Mouse (Mus musculus): Measurements from ENCODE around the gene Slc17a9. TPM values are rescaled to one million over a fixed set of nuclear protein-coding genes. Genes with fewer than 3 reads are reported as not detected.
A peak's percentile ranks its signal among the peaks of the same experiment; 100 is the strongest.

Slc17a9 gene
- polyA plus RNA-seq, 1 experiment = not detected

DNA sequence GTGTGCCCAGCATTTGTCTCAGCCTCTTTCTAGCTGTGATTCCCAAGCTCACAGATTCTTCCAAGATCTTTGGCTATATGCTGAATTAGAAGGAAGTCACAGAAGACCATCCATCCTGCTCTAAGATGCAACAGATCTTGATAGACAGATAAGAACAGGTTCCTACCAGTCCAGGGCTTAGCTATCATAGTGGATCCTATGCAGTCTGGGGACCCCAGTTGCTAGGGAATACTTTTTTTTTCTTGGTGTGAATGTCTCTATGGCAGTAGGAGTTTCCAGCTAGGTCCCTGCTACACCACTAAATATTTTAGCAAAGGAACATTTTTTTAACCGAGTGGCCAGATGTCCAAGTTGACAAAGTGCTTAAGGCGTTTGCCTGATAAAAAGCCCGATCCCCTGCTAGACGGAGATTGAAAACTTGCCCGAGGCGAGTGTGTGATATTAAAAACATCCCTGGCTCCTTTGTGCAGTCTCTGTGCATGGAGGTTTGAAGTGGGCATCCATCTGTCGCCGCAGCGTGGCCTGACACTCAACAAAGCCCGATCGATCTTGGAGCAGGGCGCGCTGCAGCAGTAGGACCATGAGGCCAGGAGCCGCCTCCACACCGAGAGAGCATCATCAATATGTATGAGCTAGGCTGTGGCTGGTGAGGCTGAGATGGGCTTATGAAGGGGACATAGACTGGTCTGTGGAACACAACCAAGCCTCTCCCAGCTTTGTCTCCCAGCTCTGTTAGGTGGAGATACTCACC lies 33.6 kb downstream of the Slc17a9 start:
- Histone ChIP-seq H3K27ac (ENCODE audit: insufficient read depth, low read depth, low read length) (no peak overlapping the region), H3K4me3 (ENCODE audit: insufficient read depth, low read depth, low read length) (no peak overlapping the region), H3K4me1 (ENCODE audit: control insufficient read depth, insufficient read depth, low read length) (no peaks in the 10 kb centered on the region)
- WGBS = 57% methylated on average over 15 of the region's 15 CpGs
- TF ChIP-seq POLR2A (IDR thresholded peaks at IDR 0.05; ENCODE audit: insufficient read depth, low read depth, low read length) = no peak

DNA sequence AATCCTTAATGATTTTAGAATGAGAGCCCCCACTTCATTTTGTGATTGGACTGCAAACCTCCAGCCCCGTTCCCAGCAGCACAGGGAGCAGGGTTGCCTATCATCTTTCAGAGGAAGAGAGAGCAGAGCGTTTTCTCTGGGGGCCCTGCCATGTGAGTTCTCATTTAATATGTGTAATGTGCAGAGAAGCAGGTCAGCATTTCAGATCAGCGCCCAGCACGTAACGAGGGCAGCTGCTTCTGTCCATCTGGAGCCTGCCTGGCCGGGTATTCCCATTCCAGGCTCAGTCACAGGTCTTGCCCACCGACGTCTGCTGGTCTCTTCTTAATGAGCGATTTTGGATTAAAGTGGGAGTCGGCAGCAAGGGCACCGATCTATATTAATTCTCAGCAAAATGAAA lies 39.9 kb downstream of the Slc17a9 start:
- H3K4me1 ChIP-seq (ENCODE audit: control insufficient read depth, insufficient read depth, low read length) = no peaks in the 10 kb centered on the region
- no peak overlapping the region for H3K27ac ChIP-seq (ENCODE audit: insufficient read depth, low read depth, low read length)
- WGBS = 79% methylated on average over 11 of the region's 11 CpGs
- TF ChIP-seq POLR2A (IDR thresholded peaks at IDR 0.05; ENCODE audit: insufficient read depth, low read depth, low read length) (no peak), CTCF (IDR thresholded peaks at IDR 0.05; ENCODE audit: insufficient read depth, low read depth, low read length) (no peak)
- no peak overlapping the region for H3K4me3 ChIP-seq (ENCODE audit: insufficient read depth, low read depth, low read length)

DNA sequence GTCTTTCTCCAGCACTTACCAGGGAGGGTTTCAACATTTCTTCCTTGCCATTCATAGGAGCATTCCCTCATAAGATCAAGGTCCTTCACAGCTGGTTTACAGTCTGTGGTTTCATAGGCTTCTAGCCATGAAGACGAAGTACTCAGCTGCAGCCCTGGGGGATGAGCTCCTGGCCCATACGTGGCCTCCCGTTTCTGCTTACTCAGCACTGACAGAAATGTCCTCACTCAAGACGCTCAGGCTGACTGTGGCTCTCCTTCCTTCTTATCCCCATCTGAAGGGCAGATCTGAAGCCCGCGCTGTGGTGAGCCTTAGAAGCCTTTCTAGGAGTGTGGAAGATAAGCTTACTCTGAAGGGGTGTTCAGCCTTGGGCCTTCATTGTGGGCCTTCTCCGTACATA lies 40.6 kb downstream of the Slc17a9 start:
- Histone ChIP-seq H3K4me1 (ENCODE audit: control insufficient read depth, insufficient read depth, low read length) (no peaks in the 10 kb centered on the region), H3K27ac (ENCODE audit: insufficient read depth, low read depth, low read length) (no peak overlapping the region), H3K4me3 (ENCODE audit: insufficient read depth, low read depth, low read length) (no peak overlapping the region)
- WGBS = 93% methylated on average over 7 of the region's 7 CpGs
- TF ChIP-seq CTCF (IDR thresholded peaks at IDR 0.05; ENCODE audit: insufficient read depth, low read depth, low read length) (no peak), POLR2A (IDR thresholded peaks at IDR 0.05; ENCODE audit: insufficient read depth, low read depth, low read length) (no peak)

DNA sequence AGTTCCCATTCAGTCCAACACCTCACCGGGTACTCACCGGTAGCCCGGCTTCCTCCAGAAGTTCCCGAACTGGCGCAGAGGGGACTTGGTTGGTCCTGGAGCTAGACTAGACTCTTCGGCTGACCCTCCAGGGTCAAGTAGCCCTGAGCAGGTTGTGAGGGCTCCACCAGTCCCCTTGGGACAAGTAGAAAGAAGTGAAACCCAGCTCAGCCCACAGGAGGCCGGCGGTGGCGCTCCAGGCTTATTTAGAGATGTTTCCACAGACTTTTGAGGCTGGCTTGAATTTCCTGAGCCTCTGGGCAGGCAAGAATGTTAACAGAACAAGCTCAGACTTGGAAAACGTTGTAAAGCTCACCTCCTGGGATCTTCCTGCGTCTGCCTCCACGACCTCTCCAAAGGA lies 50.2 kb downstream of the Slc17a9 start:
- WGBS = 7% methylated on average over 12 of the region's 12 CpGs
- Histone ChIP-seq H3K4me1 (ENCODE audit: control insufficient read depth, insufficient read depth, low read length) (peaks cover 8% of the 10 kb centered on the region; the same call in 1 of the 2 replicates), H3K4me3 (ENCODE audit: insufficient read depth, low read depth, low read length) (no peak overlapping the region), H3K27ac (ENCODE audit: insufficient read depth, low read depth, low read length) (no peak overlapping the region)
- TF ChIP-seq POLR2A (IDR thresholded peaks at IDR 0.05; ENCODE audit: insufficient read depth, low read depth, low read length) (no peak), CTCF (IDR thresholded peaks at IDR 0.05; ENCODE audit: insufficient read depth, low read depth, low read length) (no peak)

DNA sequence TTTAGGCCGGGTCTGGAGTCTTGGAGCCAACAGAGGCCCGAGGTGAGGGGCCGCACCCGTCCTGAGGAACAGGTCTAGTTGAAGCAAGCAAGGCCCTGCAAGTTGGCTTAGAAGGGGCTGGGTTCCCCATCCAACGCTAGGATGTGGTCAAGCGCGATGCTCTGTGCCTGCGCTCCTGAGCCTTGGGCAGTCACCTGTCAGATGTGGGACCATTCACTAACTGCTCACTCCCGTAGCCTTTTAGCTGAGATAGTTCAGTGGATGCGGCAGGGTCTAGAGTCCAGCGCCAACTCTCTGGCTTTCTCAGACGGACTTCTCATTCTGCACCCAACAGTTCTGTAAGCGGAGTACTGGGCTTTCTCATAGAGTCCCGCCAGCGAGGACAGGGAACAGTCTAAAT lies 50.6 kb downstream of the Slc17a9 start:
- Histone ChIP-seq H3K4me3 (ENCODE audit: insufficient read depth, low read depth, low read length) (no peak overlapping the region), H3K27ac (ENCODE audit: insufficient read depth, low read depth, low read length) (no peak overlapping the region), H3K4me1 (ENCODE audit: control insufficient read depth, insufficient read depth, low read length) (peaks cover 8% of the 10 kb centered on the region; the same call in 1 of the 2 replicates)
- 5% methylated on average over 15 of the region's 15 CpGs for WGBS
- TF ChIP-seq CTCF (IDR thresholded peaks at IDR 0.05; ENCODE audit: insufficient read depth, low read depth, low read length) = no peak
- TF ChIP-seq POLR2A (IDR thresholded peaks at IDR 0.05; ENCODE audit: insufficient read depth, low read depth, low read length) = no peak

DNA sequence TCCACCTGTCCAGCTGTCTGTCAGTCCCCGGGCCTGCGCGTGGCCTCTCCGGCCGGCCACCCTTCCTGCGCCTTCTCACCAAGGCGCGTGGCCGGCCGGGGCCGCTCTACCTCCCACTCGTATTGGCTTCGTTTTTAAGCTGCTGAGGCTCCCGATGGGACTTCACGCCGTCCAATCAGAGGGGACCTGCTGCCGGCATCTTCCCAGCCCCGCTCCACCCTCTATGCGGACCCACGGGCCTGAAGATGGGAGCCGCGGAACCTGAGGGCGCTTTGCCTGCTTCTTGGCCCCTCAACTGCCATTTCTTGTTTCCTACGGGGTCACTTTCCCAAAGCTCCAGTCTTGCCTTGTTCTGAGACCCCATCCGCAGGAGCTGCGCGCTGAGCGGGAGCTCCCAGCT lies 51.7 kb downstream of the Slc17a9 start, which contains the start of gene Bhlhe23:
Gene Bhlhe23, minus strand, starts transcription at position 108 of the 400 bp plus-strand sequence.
- no peak within 1 kb of the TSS for H3K27ac ChIP-seq (ENCODE audit: insufficient read depth, low read depth, low read length)
- 2% methylated on average over 28 of the region's 28 CpGs for WGBS
- TF ChIP-seq POLR2A (IDR thresholded peaks at IDR 0.05; ENCODE audit: insufficient read depth, low read depth, low read length) (no peak), CTCF (IDR thresholded peaks at IDR 0.05; ENCODE audit: insufficient read depth, low read depth, low read length) (no peak)

DNA sequence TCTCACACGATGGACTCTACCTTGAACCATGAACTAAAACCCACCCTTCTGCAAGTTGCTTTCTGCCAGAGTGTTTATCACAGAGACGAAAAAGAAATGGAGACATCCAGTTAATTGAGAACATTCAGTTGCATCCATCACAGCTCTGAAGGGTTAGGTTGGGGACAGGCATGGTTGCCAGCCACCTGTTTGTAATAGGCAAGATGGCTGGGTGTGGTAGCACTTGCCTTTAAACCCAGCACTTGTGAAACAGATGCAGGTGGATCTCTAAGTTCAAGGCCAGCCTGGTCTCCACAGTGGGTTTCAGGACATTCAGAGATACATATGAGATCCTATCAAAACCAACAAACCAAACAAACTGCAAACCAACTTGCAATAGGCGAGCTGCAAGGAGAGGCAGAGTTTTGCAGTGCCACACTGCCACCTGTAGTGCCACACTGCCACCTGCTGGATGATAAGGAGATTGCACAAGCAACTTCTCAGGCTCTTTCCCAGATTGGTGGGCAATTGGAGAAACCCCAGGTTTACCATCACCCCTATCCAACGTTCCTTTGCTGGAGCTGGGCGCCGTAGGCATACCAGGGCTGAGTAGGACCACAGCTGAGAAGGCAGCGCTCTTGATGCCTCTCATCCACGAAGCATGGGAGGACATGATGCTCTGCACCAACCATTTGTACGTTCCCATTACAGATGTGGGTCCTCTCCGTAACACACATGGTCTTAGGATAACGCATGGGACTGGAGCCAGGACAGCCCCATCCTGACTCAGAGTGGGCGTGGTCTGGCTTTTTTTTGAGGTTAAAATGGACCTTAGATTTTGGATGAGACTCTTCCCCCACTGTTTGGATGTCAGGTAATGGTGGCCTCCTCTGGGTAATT lies 54.4 kb downstream of the Slc17a9 start:
- no peak overlapping the region for H3K27ac ChIP-seq (ENCODE audit: insufficient read depth, low read depth, low read length)
- no peak overlapping the region for H3K4me3 ChIP-seq (ENCODE audit: insufficient read depth, low read depth, low read length)
- TF ChIP-seq POLR2A (IDR thresholded peaks at IDR 0.05; ENCODE audit: insufficient read depth, low read depth, low read length) (no peak), CTCF (IDR thresholded peaks at IDR 0.05; ENCODE audit: insufficient read depth, low read depth, low read length) (peak; percentile 78)
- WGBS = 22% methylated on average over 12 of the region's 12 CpGs
- H3K4me1 ChIP-seq (ENCODE audit: control insufficient read depth, insufficient read depth, low read length) = peaks cover 8% of the 10 kb centered on the region; the same call in 1 of the 2 replicates

More for the DNA sequence above, 51.7 kb downstream of the Slc17a9 start, which contains the start of gene Bhlhe23:
- H3K4me1 ChIP-seq (ENCODE audit: control insufficient read depth, insufficient read depth, low read length) = peaks cover 8% of the 10 kb centered on the region; the same call in 1 of the 2 replicates
- H3K4me3 ChIP-seq (ENCODE audit: insufficient read depth, low read depth, low read length) = peak within 1 kb of the TSS; percentile 25

DNA sequence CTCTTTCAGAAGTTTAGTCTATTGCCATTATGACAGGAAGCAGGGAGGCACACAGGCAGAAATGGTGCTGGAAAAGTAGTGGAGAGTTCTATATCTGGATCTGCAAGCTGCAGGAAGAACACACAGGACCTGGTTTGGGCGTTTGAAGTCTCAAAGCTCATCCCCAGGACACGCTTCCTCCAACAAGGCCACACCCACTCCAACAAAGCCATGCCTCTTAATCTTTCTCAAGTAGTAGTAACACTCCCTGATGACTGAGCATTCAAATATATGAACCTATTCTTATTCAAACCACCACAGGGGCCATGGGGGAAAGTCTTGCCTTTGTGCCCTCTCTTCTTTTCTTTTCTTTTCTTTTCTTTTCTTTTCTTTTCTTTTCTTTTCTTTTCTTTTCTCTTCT lies 55.2 kb downstream of the Slc17a9 start:
- H3K4me3 ChIP-seq (ENCODE audit: insufficient read depth, low read depth, low read length) = no peak overlapping the region
- 19% methylated on average over 2 of the region's 2 CpGs for WGBS
- H3K4me1 ChIP-seq (ENCODE audit: control insufficient read depth, insufficient read depth, low read length) = peaks cover 8% of the 10 kb centered on the region; the same call in 1 of the 2 replicates
- TF ChIP-seq CTCF (IDR thresholded peaks at IDR 0.05; ENCODE audit: insufficient read depth, low read depth, low read length) (no peak), POLR2A (IDR thresholded peaks at IDR 0.05; ENCODE audit: insufficient read depth, low read depth, low read length) (no peak)
- H3K27ac ChIP-seq (ENCODE audit: insufficient read depth, low read depth, low read length) = no peak overlapping the region

DNA sequence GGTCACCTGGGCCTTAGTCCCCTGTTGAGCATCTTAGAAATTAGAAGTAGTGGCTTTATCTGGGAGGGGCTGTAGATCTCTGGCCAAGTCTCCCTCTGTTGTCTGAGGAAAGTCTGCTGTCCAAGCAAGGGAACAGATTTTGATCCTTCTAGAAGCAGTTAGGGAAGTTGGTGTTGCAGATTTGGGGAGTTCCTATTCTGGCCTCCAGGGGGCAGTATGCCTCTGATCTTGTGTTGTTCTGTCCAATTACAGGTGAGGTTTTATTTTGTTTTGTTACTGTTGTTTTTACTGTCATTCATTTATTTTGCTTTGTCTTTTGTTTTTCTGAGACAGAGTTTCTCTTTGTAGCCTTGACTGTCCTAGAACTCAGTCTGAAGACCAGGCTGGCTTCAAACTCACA lies 61.7 kb downstream of the Slc17a9 start:
- Histone ChIP-seq H3K27ac (ENCODE audit: insufficient read depth, low read depth, low read length) (no peak overlapping the region), H3K4me3 (ENCODE audit: insufficient read depth, low read depth, low read length) (no peak overlapping the region)

More for the DNA sequence above, 61.7 kb downstream of the Slc17a9 start:
- peaks cover 11% of the 10 kb centered on the region for H3K4me1 ChIP-seq (ENCODE audit: control insufficient read depth, insufficient read depth, low read length)
- TF ChIP-seq POLR2A (IDR thresholded peaks at IDR 0.05; ENCODE audit: insufficient read depth, low read depth, low read length) (no peak), CTCF (IDR thresholded peaks at IDR 0.05; ENCODE audit: insufficient read depth, low read depth, low read length) (no peak)

Data from olfactory bulb, adult 2 months (tissue).